Mouse (Mus musculus) hindbrain, embryonic 15.5 days (tissue): Measurements from ENCODE around the gene Vwa7. TPM values are rescaled to one million over a fixed set of nuclear protein-coding genes. Genes with fewer than 3 reads are reported as not detected.

Source experiments
- ATAC-seq: fragments of 200-750 bp; cut with Nextera tagmentation; 2 replicates; pipeline ENCODE4 v1.8.0; 2017; ENCODE audit warnings: low read depth, moderate number of reproducible peaks, moderate TSS enrichment; ENCODE audit not compliant: low FRiP score
- H3K27ac ChIP-seq: fragments of 300-500 bp; sonication (generic); replicated peaks from 2 replicates; pipeline ENCODE4 v1.5.1; 2015; ENCODE audit warnings: mild to moderate bottlenecking, inconsistent platforms
- H3K27me3 ChIP-seq: fragments of 300-500 bp; sonication (generic); 2 replicates; pipeline ENCODE4 v1.6.1; 2015; ENCODE audit warnings: control low read depth, inconsistent platforms
- H3K36me3 ChIP-seq: fragments of 300-500 bp; sonication (generic); 2 replicates; pipeline ENCODE4 v1.6.1; 2015; ENCODE audit warnings: control low read depth, inconsistent platforms
- H3K4me1 ChIP-seq: fragments of 300-500 bp; sonication (generic); replicated peaks from 2 replicates; pipeline ENCODE4 v1.6.1; 2015; ENCODE audit warnings: control low read depth, inconsistent platforms
- H3K4me2 ChIP-seq: fragments of 300-500 bp; sonication (generic); 2 replicates; pipeline ENCODE4 v1.6.1; 2015; ENCODE audit warnings: moderate library complexity, mild to moderate bottlenecking, inconsistent platforms
- H3K4me3 ChIP-seq: fragments of 300-500 bp; sonication (generic); 2 replicates; pipeline ENCODE4 v1.5.1; 2015; ENCODE audit warnings: mild to moderate bottlenecking, inconsistent platforms
- H3K9ac ChIP-seq: fragments of 300-500 bp; sonication (generic); 2 replicates; pipeline ENCODE4 v1.6.1; 2015; ENCODE audit warnings: inconsistent platforms
- H3K9me3 ChIP-seq: fragments of 300-500 bp; sonication (generic); 2 replicates; pipeline ENCODE4 v1.6.1; 2016; ENCODE audit warnings: control low read depth, inconsistent platforms
- whole genome bisulfite sequencing: fragments of 180-500 bp; shearing (Covaris S2); methylation state at CpG from one replicate; pipeline ENCODE4 v1.1.7; 2015; 5-methylcytosine and 5-hydroxymethylcytosine counted together
- polyA plus RNA-seq: library from polyadenylated mRNA; unstranded; fragments of >200 nt; fragmentation: Nextera tagmentation; extraction: Ambion mirVana; gene quantifications from 2 replicates; pipeline ENCODE4 v1.2.1, GENCODE M21; 2015

The Vwa7 gene
- polyA plus RNA-seq, 1 experiment from 2014 or later: 0.14 TPM

DNA sequence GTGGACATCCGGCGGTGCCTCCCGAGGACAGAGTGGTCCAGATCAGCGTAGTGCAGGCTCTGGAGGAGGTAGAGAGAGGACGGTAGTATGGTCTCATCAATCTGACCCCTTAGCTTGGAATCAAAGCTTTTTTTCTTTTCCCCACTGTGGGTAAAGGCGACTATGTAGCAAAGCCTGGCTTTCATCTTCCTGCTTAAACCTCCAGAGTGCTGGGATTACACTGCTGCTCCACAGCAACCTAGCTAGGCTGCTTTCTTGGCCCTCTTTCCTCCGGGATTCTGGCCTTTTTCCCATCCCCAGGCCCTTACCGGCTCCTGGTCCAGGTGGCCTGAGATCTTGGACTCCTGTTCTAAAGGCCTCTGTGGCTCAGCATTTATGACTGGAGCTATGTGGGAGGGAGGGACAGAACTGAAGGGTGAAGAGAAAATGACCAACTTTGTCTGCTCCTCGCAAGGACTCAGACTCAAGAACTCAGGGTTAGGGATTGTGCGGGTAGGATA, 48.0 kb downstream of the Vwa7 start:
- Histone ChIP-seq H3K27me3 (peaks cover 34% of the 10 kb centered on the region), H3K27ac (no peak overlapping the region), H3K36me3 (peaks cover 8% of the 10 kb centered on the region; the same call in 1 of the 2 replicates), H3K9me3 (no peaks in the 10 kb centered on the region), H3K9ac (no peak overlapping the region), H3K4me3 (no peak overlapping the region), H3K4me2 (peak overlapping the region; percentile 55; the same call in 1 of the 2 replicates), H3K4me1 (peaks cover 33% of the 10 kb centered on the region)
- no peak for ATAC-seq
- 37% methylated on average over 10 of the region's 10 CpGs for WGBS

- H3K27ac ChIP-seq: no peak within 1 kb of the TSS
- peaks cover 34% of the 10 kb centered on the region for H3K27me3 ChIP-seq
- no peak for ATAC-seq
- 2% methylated on average over 48 of the region's 48 CpGs for WGBS
- H3K4me3 ChIP-seq: peak within 1 kb of the TSS; percentile 26
- peaks cover 26% of the 10 kb centered on the region for H3K4me1 ChIP-seq
- H3K36me3 ChIP-seq: peaks cover 8% of the 10 kb centered on the region; the same call in 1 of the 2 replicates
- no peaks in the 10 kb centered on the region for H3K9me3 ChIP-seq
- H3K4me2 ChIP-seq: peak within 1 kb of the TSS; percentile 55
- 0 out of 2 replicates have a peak within 1 kb of the TSS, but pooled peaks have one; percentile 22 for H3K9ac ChIP-seq
Measured at GRCm38 (mm10) chr17:35064951-35065947, 48.9 kb downstream of the Vwa7 start, which contains the start of gene Ly6g6c. Ly6g6c (plus strand) TSS chr17:35065388.

- H3K9me3 ChIP-seq: no peaks in the 10 kb centered on the region
- H3K36me3 ChIP-seq: peaks cover 5% of the 10 kb centered on the region; the same call in 1 of the 2 replicates
- H3K4me1 ChIP-seq: peaks cover 17% of the 10 kb centered on the region
- ATAC-seq: no peak
- 47% methylated on average over 10 of the region's 10 CpGs for WGBS
- peaks cover 34% of the 10 kb centered on the region for H3K27me3 ChIP-seq
- H3K4me2 ChIP-seq: peak within 1 kb of the TSS; percentile 55
- H3K27ac ChIP-seq: no peak within 1 kb of the TSS
- peak within 1 kb of the TSS; percentile 26 for H3K4me3 ChIP-seq
- H3K9ac ChIP-seq: 0 out of 2 replicates have a peak within 1 kb of the TSS, but pooled peaks have one; percentile 22
Measured at GRCm38 (mm10) chr17:35066084-35066483, 49.7 kb downstream of the Vwa7 start, which contains the start of gene Mpig6b. Mpig6b (minus strand) TSS chr17:35066184.

DNA sequence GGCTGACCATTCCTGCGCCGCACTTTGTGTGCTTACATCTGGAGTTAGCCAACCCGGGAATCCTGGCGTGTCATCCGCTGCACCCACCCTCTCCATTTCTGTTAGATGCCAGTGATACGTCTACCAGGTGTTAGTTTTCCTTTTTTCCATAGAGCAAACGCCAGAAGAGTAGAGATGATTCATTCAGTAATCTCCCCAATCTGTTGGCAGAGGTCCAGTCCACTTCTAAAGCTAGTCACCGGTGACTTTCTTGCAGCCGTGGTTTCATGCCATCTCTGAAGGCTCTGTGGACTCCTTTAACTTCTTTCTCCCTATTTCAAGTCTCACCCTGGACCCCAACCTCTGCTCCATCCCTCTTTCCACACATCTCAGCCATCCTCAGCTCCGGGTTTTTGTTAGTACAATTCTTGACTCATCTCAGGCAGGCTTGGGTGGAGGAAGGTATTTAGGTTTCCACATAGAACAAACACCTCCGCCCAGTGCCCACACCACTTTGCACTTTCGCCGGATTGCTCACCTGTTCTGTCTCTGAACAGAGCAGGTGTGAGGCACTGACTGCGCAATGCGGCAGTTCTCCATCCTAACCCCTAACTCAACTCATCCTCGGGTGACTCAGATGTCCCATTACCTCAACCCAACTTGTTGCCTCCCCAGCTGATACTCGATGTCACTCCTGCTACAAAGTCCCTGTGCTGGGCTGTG, 52.0 kb downstream of the Vwa7 start:
- Histone ChIP-seq H3K27me3 (peaks cover 31% of the 10 kb centered on the region), H3K9ac (no peak overlapping the region), H3K36me3 (no peaks in the 10 kb centered on the region), H3K4me3 (no peak overlapping the region), H3K9me3 (no peaks in the 10 kb centered on the region), H3K4me1 (peaks cover 11% of the 10 kb centered on the region), H3K27ac (no peak overlapping the region), H3K4me2 (no peak overlapping the region)
- 88% methylated on average over 17 of the region's 17 CpGs for WGBS
- ATAC-seq: no peak

DNA sequence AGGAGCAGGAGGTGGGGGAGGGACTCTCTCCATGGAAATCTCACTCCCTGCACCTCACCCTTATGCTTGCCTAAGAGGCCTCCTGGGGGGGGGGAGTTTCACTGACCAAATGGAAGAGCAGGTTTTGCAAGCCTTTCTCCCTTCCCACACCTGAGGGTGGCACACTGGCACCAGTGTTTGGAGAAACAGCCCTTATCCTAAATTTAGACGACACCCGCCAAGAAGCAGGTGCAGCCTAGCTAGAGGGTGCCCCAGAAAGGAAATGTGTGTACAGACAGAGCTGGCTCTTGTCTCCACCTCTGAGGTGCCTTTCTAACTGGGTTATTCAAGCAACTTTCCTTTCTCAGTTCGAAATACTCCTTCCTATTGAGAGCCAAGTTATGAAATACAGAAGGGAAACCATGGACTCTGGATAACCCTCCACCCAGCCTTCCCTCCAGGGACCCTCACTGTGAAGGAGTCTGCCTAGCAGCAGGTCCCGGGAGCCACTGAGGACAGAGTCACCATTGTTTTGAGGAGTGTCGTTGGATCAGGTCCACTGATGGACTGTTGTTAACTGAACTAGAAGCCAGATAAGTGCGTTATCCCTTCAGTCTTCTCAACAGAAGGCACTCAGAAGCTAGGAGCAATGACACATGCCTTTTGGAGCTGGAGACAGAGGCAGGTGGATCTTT, 54.3 kb downstream of the Vwa7 start:
- H3K4me3 ChIP-seq: no peak overlapping the region
- H3K27me3 ChIP-seq: peaks cover 13% of the 10 kb centered on the region
- no peak overlapping the region for H3K27ac ChIP-seq
- peaks cover under 1% of the 10 kb centered on the region for H3K4me1 ChIP-seq
- H3K9me3 ChIP-seq: no peaks in the 10 kb centered on the region
- H3K36me3 ChIP-seq: no peaks in the 10 kb centered on the region
- H3K4me2 ChIP-seq: no peak overlapping the region
- ATAC-seq: no peak
- 60% methylated on average over 6 of the region's 6 CpGs for WGBS
- H3K9ac ChIP-seq: no peak overlapping the region

GRCm38 (mm10) chr17:35071454-35071853, 55.1 kb downstream of the Vwa7 start:
- Histone ChIP-seq H3K9me3 (no peaks in the 10 kb centered on the region), H3K4me2 (no peak overlapping the region), H3K4me1 (no peaks in the 10 kb centered on the region), H3K4me3 (no peak overlapping the region), H3K27me3 (peaks cover 7% of the 10 kb centered on the region; the same call in 1 of the 2 replicates), H3K36me3 (no peaks in the 10 kb centered on the region), H3K9ac (no peak overlapping the region), H3K27ac (no peak overlapping the region)
- no peak for ATAC-seq
- 81% methylated on average over 9 of the region's 9 CpGs for WGBS

DNA sequence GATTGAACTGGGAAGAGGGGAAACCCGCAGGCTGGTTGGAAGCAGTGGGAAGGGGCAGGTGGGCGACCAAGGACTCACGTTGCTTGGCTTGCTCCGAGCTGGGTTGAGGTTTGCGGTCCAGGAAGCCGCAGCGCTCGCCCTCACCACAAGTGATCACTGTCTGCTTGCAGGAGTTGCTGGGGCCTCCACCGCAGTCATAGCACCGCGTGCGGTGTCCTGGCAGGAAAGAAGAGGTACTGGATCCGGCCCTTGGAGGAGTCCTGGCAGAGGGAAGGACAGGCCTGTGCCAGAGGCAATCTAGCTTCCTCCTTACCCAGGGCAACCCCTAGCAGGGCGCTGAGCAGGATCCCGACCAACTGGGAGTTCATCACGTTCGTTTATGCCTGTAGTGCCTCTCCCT, 57.7 kb downstream of the Vwa7 start:
- no peak overlapping the region for H3K27ac ChIP-seq
- H3K9ac ChIP-seq: no peak overlapping the region
- H3K36me3 ChIP-seq: no peaks in the 10 kb centered on the region
- no peak overlapping the region for H3K4me3 ChIP-seq
- ATAC-seq: no peak
- 57% methylated on average over 17 of the region's 17 CpGs for WGBS
- H3K4me2 ChIP-seq: no peak overlapping the region
- H3K4me1 ChIP-seq: peaks cover 8% of the 10 kb centered on the region; the same call in 1 of the 2 replicates
- no peaks in the 10 kb centered on the region for H3K9me3 ChIP-seq
- H3K27me3 ChIP-seq: no peaks in the 10 kb centered on the region

Other genes starting within 250 kb of the Vwa7 start
- gene Cyp21a1, start 212.0 kb upstream of the Vwa7 start, polyA plus RNA-seq: not detected in 2 replicates
- 43.9 TPM in 2 replicates for gene Stk19, start 179.6 kb upstream of the Vwa7 start, polyA plus RNA-seq
- gene Dxo, start 179.6 kb upstream of the Vwa7 start, polyA plus RNA-seq: 67.2 and 68.3 TPM in 2 replicates
- gene Skiv2l, start 166.4 kb upstream of the Vwa7 start, polyA plus RNA-seq: 59.4 and 63.4 TPM in 2 replicates
- 81.0 and 94.4 TPM in 2 replicates for gene Nelfe, start 166.2 kb upstream of the Vwa7 start, polyA plus RNA-seq
- 2.5 and 4.1 TPM in 2 replicates for gene Cfb, start 154.1 kb upstream of the Vwa7 start, polyA plus RNA-seq
- gene Zbtb12, start 137.1 kb upstream of the Vwa7 start, polyA plus RNA-seq: 11.9 and 12.9 TPM in 2 replicates
- gene Gm20547, start 134.5 kb upstream of the Vwa7 start, polyA plus RNA-seq: not detected in 2 replicates
- 2.4 and 3.7 TPM in 2 replicates for gene C2, start 118.3 kb upstream of the Vwa7 start, polyA plus RNA-seq
- 90.9 and 96.7 TPM in 2 replicates for gene Ehmt2, start 118.1 kb upstream of the Vwa7 start, polyA plus RNA-seq
- 0.09 TPM in 1 of 2 replicates, not detected in the other for gene Slc44a4, start 102.1 kb upstream of the Vwa7 start, polyA plus RNA-seq
- 35.9 and 38.3 TPM in 2 replicates for gene Neu1, start 85.3 kb upstream of the Vwa7 start, polyA plus RNA-seq
- 0.31 and 0.51 TPM in 2 replicates for gene Hspa1b, start 57.3 kb upstream of the Vwa7 start, polyA plus RNA-seq
- gene Gm20481, start 46.7 kb upstream of the Vwa7 start, polyA plus RNA-seq: 1.0 TPM in 1 of 2 replicates, not detected in the other
- gene Hspa1a, start 44.4 kb upstream of the Vwa7 start, polyA plus RNA-seq: 12.0 and 13.1 TPM in 2 replicates
- 1.3 and 1.8 TPM in 2 replicates for gene Hspa1l, start 43.9 kb upstream of the Vwa7 start, polyA plus RNA-seq
- 109 and 113 TPM in 2 replicates for gene Lsm2, start 34.7 kb upstream of the Vwa7 start, polyA plus RNA-seq
- gene Vars, start 15.6 kb upstream of the Vwa7 start, polyA plus RNA-seq: 60.4 and 68.7 TPM in 2 replicates
- gene Sapcd1, start 11.4 kb downstream of the Vwa7 start, polyA plus RNA-seq: 1.6 and 2.3 TPM in 2 replicates
- gene Msh5, start 30.2 kb downstream of the Vwa7 start, polyA plus RNA-seq: 1.6 and 3.4 TPM in 2 replicates
- 87.4 TPM in 2 replicates for gene Clic1, start 33.4 kb downstream of the Vwa7 start, polyA plus RNA-seq
- gene Ddah2, start 42.5 kb downstream of the Vwa7 start, polyA plus RNA-seq: 349 and 367 TPM in 2 replicates
- gene Ly6g6c, start 48.8 kb downstream of the Vwa7 start, polyA plus RNA-seq: 0.18 TPM in 1 of 2 replicates, not detected in the other
- 0.22 and 0.25 TPM in 2 replicates for gene Mpig6b, start 49.6 kb downstream of the Vwa7 start, polyA plus RNA-seq
- gene Ly6g6e, start 60.3 kb downstream of the Vwa7 start, polyA plus RNA-seq: 0.43 and 0.53 TPM in 2 replicates
- gene Ly6g6d, start 61.5 kb downstream of the Vwa7 start, polyA plus RNA-seq: 1.2 and 1.8 TPM in 2 replicates
- gene Ly6g6f, start 69.0 kb downstream of the Vwa7 start, polyA plus RNA-seq: 0.24 TPM in 1 of 2 replicates, not detected in the other
- 102 and 106 TPM in 2 replicates for gene Abhd16a, start 72.7 kb downstream of the Vwa7 start, polyA plus RNA-seq
- not detected in 2 replicates for gene Ly6g5c, start 91.7 kb downstream of the Vwa7 start, polyA plus RNA-seq
- 1.1 and 1.2 TPM in 2 replicates for gene Ly6g5b, start 98.8 kb downstream of the Vwa7 start, polyA plus RNA-seq
- gene Gpank1, start 104.9 kb downstream of the Vwa7 start, polyA plus RNA-seq: 24.3 and 25.4 TPM in 2 replicates
- 308 and 311 TPM in 2 replicates for gene Csnk2b, start 105.5 kb downstream of the Vwa7 start, polyA plus RNA-seq
- 9.3 and 10.8 TPM in 2 replicates for gene D17H6S53E, start 109.8 kb downstream of the Vwa7 start, polyA plus RNA-seq
- 0.21 and 0.79 TPM in 2 replicates for gene Apom, start 115.5 kb downstream of the Vwa7 start, polyA plus RNA-seq
- gene Bag6, start 118.6 kb downstream of the Vwa7 start, polyA plus RNA-seq: 70.0 and 75.7 TPM in 2 replicates
- 175 and 181 TPM in 2 replicates for gene Prrc2a, start 148.3 kb downstream of the Vwa7 start, polyA plus RNA-seq
- 7.4 and 9.6 TPM in 2 replicates for gene Aif1, start 159.5 kb downstream of the Vwa7 start, polyA plus RNA-seq
- gene Lst1, start 171.9 kb downstream of the Vwa7 start, polyA plus RNA-seq: 5.6 and 13.9 TPM in 2 replicates
- 0.84 and 0.97 TPM in 2 replicates for gene Ltb, start 177.9 kb downstream of the Vwa7 start, polyA plus RNA-seq
- 0.13 TPM in 1 of 2 replicates, not detected in the other for gene Tnf, start 185.4 kb downstream of the Vwa7 start, polyA plus RNA-seq
- 0.39 and 0.42 TPM in 2 replicates for gene Lta, start 188.8 kb downstream of the Vwa7 start, polyA plus RNA-seq
- 0.43 and 0.55 TPM in 2 replicates for gene Gm16181, start 204.3 kb downstream of the Vwa7 start, polyA plus RNA-seq
- gene Atp6v1g2, start 217.1 kb downstream of the Vwa7 start, polyA plus RNA-seq: 99.1 and 110 TPM in 2 replicates
- gene Nfkbil1, start 219.2 kb downstream of the Vwa7 start, polyA plus RNA-seq: 10.8 and 12.0 TPM in 2 replicates
- gene Ddx39b, start 225.2 kb downstream of the Vwa7 start, polyA plus RNA-seq: 361 and 365 TPM in 2 replicates
- gene H2-D1, start 246.2 kb downstream of the Vwa7 start, polyA plus RNA-seq: 118 and 128 TPM in 2 replicates